Mouse (Mus musculus) gonadal fat pad, adult 2 months (tissue): ENCODE data around the gene Il20. TPM values are rescaled to one million over a fixed set of nuclear protein-coding genes. Genes with fewer than 3 reads are reported as not detected.

Source experiments
- DNase-seq: peaks from one replicate; pipeline ENCODE4 v3.0.0-alpha.2; 2012; ENCODE audit warnings: low read depth
- polyA plus RNA-seq: library from polyadenylated mRNA; depleted of rRNA; stranded (reverse); fragments of >200 nt; gene quantifications from 2 replicates; pipeline ENCODE4 v1.2.3, GENCODE M21; 2012; rRNA removed

Gene Il20
- polyA plus RNA-seq, 1 experiment = not detected

DNA sequence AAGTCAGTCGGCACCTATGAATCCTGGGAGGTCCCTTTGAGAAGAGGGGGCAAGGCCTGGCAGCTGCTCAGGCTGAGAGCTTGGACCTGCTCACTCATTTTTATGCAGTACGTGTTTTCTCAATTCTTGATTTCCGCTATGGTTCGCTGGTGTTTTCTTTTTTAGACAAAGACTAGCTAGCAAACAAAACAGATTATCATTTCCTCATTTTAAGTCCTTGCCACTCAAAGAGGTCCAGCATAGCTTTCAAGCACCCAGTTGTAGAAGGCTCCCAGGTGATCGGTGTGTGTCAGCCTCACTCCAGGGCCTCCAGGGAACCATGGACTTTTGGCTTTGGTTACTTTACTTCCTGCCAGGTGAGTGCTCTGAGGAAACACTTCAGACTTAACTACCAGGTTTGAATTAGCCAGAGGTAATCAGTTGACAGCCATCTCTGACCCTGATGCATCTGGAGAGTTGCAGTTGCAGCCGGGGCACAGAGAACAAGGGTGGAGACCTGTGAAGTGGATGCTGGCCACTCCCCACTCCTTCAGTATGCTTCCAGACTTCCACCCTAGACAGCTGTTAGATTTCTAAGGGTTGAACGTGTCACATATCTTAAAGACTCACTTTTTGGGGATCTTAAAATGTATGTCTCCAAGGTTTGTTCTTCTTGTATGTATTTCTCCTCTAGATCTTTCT, 45.6 kb downstream of the Il20 start, which contains the start of gene Fcmr:
Fcmr (plus strand) TSS at position 129 of the 681 bp plus-strand sequence.
- DNase-seq = no peak

GRCm38 (mm10) chr1:130864741-130865140, 46.5 kb downstream of the Il20 start:
- no peak for DNase-seq

DNA sequence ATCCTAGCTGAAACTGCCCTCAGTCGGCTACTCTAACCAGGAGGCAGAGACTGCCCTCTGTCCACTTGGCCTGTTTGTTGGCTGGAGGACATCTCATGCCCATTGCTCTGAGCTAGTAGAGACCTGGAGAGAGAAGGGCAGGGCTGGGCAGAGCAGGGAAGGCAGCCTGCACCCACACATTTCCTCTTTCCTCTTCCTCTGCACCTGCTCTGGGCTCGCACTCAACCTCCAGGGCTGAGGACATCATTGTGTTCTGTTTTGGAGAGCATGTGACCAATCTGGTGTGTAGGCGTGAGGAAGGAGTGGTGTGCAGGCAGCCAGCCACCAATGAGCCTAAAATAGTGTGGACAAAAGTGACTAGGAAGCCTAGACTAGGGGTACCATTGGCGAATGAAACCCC, 47.0 kb downstream of the Il20 start:
- no peak for DNase-seq

DNA sequence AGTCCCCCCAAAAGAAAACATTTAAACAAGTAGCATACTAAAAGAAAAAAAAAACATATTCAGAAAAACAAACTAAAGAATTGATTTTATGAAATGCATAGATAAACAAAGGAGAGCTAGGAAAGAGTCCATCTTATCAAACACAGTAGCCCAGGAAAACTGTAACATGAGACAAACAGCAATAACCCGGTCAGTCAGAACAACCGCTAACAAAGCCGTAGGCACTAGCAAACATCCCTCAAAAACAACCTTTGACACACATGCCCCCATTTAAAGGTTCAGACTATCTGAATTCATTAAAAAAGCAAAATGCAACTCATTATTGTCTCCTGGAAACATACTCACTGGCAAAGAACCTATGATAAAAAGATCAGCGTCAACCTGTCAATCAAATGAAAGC, 53.8 kb downstream of the Il20 start:
- DNase-seq = no peak

Other genes with a start within 250 kb of the Il20 start
- gene C4bp, start 249.8 kb downstream of the Il20 start, polyA plus RNA-seq = 337 and 541 TPM in 2 replicates
- gene Gm29427, start 195.7 kb downstream of the Il20 start, polyA plus RNA-seq = 0.08 and 0.18 TPM in 2 replicates
- 1.6 and 1.8 TPM in 2 replicates for gene Yod1, start 194.1 kb downstream of the Il20 start, polyA plus RNA-seq
- 16.2 and 20.6 TPM in 2 replicates for gene Pfkfb2, start 182.2 kb downstream of the Il20 start, polyA plus RNA-seq
- 1.4 and 1.9 TPM in 2 replicates for gene AA986860, start 179.5 kb downstream of the Il20 start, polyA plus RNA-seq
- 0.81 and 1.1 TPM in 2 replicates for gene Fcamr, start 110.5 kb downstream of the Il20 start, polyA plus RNA-seq
- 0.28 and 0.70 TPM in 2 replicates for gene Pigr, start 84.8 kb downstream of the Il20 start, polyA plus RNA-seq
- 8.5 and 9.5 TPM in 2 replicates for gene Fcmr, start 45.8 kb downstream of the Il20 start, polyA plus RNA-seq
- gene Il24, start 24.0 kb downstream of the Il20 start, polyA plus RNA-seq = 0.36 and 0.42 TPM in 2 replicates
- not detected in 2 replicates for gene Il19, start 28.7 kb upstream of the Il20 start, polyA plus RNA-seq
- gene Il10, start 108.4 kb upstream of the Il20 start, polyA plus RNA-seq = not detected in 2 replicates
- gene Mapkapk2, start 186.4 kb upstream of the Il20 start, polyA plus RNA-seq = 90.6 and 92.9 TPM in 2 replicates
- 2.7 and 3.0 TPM in 2 replicates for gene Dyrk3, start 226.9 kb upstream of the Il20 start, polyA plus RNA-seq
- 35.4 and 44.0 TPM in 2 replicates for gene Eif2d, start 241.7 kb upstream of the Il20 start, polyA plus RNA-seq